Mouse (Mus musculus) liver, embryonic 15.5 days (tissue): ENCODE measurements around the gene Rgs7bp. TPM values are rescaled to one million over a fixed set of nuclear protein-coding genes. Genes with fewer than 3 reads are reported as not detected.
"Not testable (repeated sequence)": the region's sequence is repeated elsewhere in the genome, so short reads cannot be mapped to it uniquely, and the experiment has no call there.

Experiments used
- ATAC-seq: fragments of 200-750 bp; cut with Nextera tagmentation; 2 replicates; pipeline ENCODE4 v1.8.0; 2017; ENCODE audit warnings: moderate number of reproducible peaks, mild to moderate bottlenecking, moderate library complexity; ENCODE audit not compliant: insufficient read depth
- H3K27ac ChIP-seq: fragments of 300-500 bp; sonication (generic); replicated peaks from 2 replicates; pipeline ENCODE4 v1.5.1; 2015; ENCODE audit warnings: mild to moderate bottlenecking, inconsistent platforms
- H3K27me3 ChIP-seq: fragments of 300-500 bp; sonication (generic); 2 replicates; pipeline ENCODE4 v1.6.1; 2015; ENCODE audit warnings: mild to moderate bottlenecking, inconsistent platforms
- H3K36me3 ChIP-seq: fragments of 300-500 bp; sonication (generic); replicated peaks from 2 replicates; pipeline ENCODE4 v1.6.1; 2015; ENCODE audit warnings: moderate library complexity, mild to moderate bottlenecking, inconsistent platforms
- H3K4me1 ChIP-seq: fragments of 300-500 bp; sonication (generic); replicated peaks from 2 replicates; pipeline ENCODE4 v1.6.1; 2015; ENCODE audit warnings: inconsistent platforms
- H3K4me2 ChIP-seq: fragments of 300-500 bp; sonication (generic); 2 replicates; pipeline ENCODE4 v1.6.1; 2015; ENCODE audit warnings: moderate library complexity, mild to moderate bottlenecking, inconsistent platforms
- H3K4me3 ChIP-seq: fragments of 300-500 bp; sonication (generic); replicated peaks from 2 replicates; pipeline ENCODE4 v1.5.1; 2015; ENCODE audit warnings: mild to moderate bottlenecking, inconsistent platforms
- H3K9ac ChIP-seq: fragments of 300-500 bp; sonication (generic); 2 replicates; pipeline ENCODE4 v1.6.1; 2015; ENCODE audit warnings: moderate library complexity, mild to moderate bottlenecking, inconsistent platforms
- H3K9me3 ChIP-seq: fragments of 300-500 bp; sonication (generic); replicated peaks from 2 replicates; pipeline ENCODE4 v1.6.1; 2016; ENCODE audit warnings: inconsistent platforms
- WGBS: fragments of 180-500 bp; shearing (Covaris S2); methylation state at CpG from one replicate; pipeline ENCODE4 v1.1.7; 2015; ENCODE audit warnings: mixed read lengths; ENCODE audit not compliant: insufficient replicate concordance; 5-methylcytosine and 5-hydroxymethylcytosine counted together
- polyA plus RNA-seq: library from polyadenylated mRNA; unstranded; fragments of >200 nt; fragmentation: Nextera tagmentation; extraction: Ambion mirVana; gene quantifications from 2 replicates; pipeline ENCODE4 v1.2.1, GENCODE M21; 2015

The Rgs7bp gene
- polyA plus RNA-seq, 1 experiment from 2014 or later, result 0.31 TPM

DNA sequence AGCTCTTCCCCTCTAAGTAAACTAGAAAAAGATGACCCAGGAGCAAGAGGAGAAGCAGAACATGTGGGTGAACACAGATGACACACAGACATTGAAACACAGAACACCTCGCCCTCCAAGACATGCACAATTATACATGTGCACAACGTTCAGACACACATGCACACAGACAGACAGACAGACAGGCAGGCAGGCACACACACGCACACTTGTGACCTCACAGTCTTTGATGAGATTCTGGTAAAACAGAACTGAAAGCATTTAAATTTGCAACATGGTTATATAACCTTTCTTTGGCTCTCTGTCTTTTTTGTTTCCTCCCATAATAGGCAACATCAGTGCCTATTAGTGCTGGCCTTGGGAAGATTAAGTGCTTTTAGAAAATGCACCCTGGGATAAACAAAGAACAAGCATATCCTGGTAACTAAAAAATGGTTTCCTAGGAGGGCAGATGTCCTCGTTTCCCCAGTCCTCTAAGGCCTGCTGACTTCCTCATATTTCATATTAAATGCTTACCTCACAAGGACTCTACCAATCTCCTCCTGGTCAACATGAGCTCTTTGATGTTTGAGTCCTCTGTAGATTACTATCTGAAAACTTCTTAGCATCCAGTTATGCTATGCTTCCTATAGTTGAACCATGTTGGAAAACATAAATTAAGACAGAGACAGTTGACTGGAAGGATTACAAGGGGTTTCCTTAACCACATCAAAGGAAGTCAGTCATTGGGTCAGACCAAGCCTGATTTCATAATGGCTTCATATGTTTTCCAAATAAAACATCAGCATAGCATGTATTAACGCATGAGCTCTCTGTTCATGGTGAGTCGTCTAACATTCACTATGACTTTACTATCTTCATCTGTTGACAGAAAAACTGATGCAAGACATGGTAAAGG lies 122.8 kb downstream of the Rgs7bp start:
- Histone ChIP-seq H3K9ac (no peak overlapping the region), H3K9me3 (no peaks in the 10 kb centered on the region), H3K36me3 (no peaks in the 10 kb centered on the region), H3K4me2 (no peak overlapping the region), H3K4me1 (no peaks in the 10 kb centered on the region), H3K4me3 (no peak overlapping the region), H3K27me3 (no peaks in the 10 kb centered on the region), H3K27ac (no peak overlapping the region)
- no peak for ATAC-seq
- 49% methylated on average over 6 of the region's 6 CpGs for WGBS

DNA sequence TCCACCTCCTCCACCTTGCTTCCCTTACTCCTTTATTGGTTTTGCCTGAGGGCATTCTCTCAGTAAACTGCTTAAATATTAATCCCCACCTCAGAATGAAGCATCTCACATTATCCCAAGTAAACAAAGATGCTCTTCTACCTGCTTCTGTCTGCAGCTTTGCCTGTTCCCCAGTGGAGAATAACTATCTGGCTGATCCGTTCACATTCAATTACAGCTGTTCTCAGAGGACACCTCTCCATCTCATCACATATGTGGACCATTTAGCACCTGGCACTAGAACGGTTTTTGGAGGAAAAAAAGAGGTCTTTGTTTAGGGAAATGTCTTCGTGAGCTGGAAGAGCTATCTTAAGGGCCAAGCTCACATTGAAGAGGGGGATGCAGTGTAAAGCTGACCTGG lies 123.9 kb downstream of the Rgs7bp start:
- Histone ChIP-seq H3K9ac (no peak overlapping the region), H3K36me3 (no peaks in the 10 kb centered on the region), H3K9me3 (no peaks in the 10 kb centered on the region), H3K4me2 (no peak overlapping the region), H3K4me3 (no peak overlapping the region), H3K27ac (no peak overlapping the region), H3K4me1 (no peaks in the 10 kb centered on the region), H3K27me3 (no peaks in the 10 kb centered on the region)
- ATAC-seq, result no peak
- WGBS, result 61% methylated on average over 3 of the region's 3 CpGs

DNA sequence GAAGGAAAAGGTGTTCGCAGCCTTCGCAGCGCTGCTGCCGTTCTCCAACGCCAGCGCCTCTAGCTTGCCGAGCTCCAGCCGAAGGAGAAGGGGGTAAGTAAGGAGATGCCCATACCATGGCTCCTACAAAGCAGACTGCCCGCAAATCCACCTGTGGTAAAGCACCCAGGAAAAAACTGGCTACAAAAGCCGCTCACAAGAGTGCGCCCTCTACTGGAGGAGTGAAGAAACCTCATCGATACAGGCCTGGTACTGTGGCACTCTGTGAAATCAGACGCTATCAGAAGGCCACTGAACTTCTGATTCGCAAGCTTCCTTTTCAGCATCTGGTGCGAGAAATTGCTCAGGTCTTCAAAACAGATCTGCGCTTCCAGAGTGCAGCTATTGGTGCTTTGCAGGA lies 136.1 kb downstream of the Rgs7bp start:
- Histone ChIP-seq H3K9ac (no peak overlapping the region), H3K4me1 (no peaks in the 10 kb centered on the region), H3K4me3 (no peak overlapping the region), H3K9me3 (no peaks in the 10 kb centered on the region), H3K27me3 (no peaks in the 10 kb centered on the region), H3K4me2 (no peak overlapping the region), H3K27ac (no peak overlapping the region), H3K36me3 (no peaks in the 10 kb centered on the region)
- ATAC-seq, result no peak
- 65% methylated on average over 16 of the region's 16 CpGs for WGBS

DNA sequence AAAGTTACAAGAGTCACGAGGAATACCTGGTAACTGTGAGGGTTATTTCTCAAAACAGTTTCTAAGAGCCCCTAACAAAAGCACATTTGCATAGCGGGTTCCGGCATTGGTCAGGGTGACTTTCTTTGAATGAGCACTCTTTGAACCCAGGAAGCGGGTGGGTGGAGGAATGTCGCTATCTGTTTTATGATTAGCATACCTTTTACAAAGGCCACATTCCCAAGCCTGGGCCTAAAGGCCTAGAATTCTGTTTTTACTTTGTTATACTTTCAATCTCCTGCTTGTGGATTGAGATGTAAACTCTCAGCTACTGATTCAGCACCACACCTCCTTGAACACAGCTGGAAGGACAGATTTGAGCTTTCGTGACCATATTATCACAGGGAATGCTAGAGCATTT lies 138.0 kb downstream of the Rgs7bp start:
- H3K9me3 ChIP-seq, H3K36me3 ChIP-seq, H3K27ac ChIP-seq, H3K9ac ChIP-seq, H3K27me3 ChIP-seq, H3K4me3 ChIP-seq, H3K4me2 ChIP-seq, H3K4me1 ChIP-seq, ATAC-seq: not testable (repeated sequence)
- WGBS, result 80% methylated on average over 6 of the region's 6 CpGs

DNA sequence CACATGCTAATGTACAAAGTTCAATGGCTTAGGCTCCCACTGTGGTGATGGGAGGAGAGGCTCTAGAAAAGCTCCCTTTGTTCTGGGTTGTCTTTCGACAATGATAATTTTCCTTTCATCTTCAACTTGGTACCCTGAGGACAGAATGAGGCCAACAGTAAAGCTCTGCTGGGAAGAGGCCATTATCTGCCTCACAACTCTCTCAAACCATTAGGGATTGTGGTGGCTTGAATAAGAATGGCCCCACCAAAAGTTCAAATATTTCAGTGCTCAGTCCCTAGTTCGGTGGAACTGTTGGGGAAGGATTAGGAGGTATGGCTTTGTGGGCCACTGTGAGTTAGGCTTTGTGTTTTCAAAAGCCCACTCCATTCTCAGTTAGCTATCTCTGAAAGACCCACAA lies 138.6 kb downstream of the Rgs7bp start:
- no peaks in the 10 kb centered on the region for H3K4me1 ChIP-seq
- no peak overlapping the region for H3K4me3 ChIP-seq
- no peak overlapping the region for H3K9ac ChIP-seq
- no peak for ATAC-seq
- H3K27me3 ChIP-seq, result no peaks in the 10 kb centered on the region
- WGBS, result 64% methylated on average over 2 of the region's 2 CpGs
- no peak overlapping the region for H3K4me2 ChIP-seq
- H3K36me3 ChIP-seq, result no peaks in the 10 kb centered on the region
- no peak overlapping the region for H3K27ac ChIP-seq
- no peaks in the 10 kb centered on the region for H3K9me3 ChIP-seq

DNA sequence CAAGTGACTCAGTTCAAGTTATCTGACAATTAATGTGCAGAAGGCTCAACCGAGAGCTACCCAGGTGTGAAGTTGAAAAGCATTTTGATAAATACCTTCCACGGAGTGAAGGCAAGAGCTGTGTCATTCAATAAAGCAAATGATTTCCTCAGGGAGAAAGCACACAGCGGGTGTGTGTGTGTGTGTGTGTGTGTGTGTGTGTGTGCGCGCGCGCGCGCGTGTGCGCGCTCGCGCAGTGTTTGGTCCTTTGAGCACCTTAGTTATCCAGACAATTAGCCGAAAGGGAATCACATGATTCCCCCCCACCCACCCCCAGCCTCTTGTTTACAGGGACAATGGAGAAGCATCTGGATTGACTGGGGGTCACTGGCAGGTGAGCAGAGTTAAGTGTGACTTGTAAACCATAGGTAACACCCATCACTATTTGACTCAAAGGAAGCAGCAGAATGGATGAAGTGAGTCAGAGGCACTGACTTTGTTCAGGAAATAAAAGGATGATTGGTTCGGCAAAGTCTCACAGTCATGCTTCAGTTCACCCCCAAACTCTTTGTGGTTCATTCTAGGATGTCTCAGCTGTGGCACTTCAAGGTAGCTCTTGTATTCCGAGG lies 140.3 kb downstream of the Rgs7bp start:
- WGBS, result 87% methylated on average over 17 of the region's 17 CpGs
- H3K4me1 ChIP-seq, result no peaks in the 10 kb centered on the region
- H3K4me2 ChIP-seq, result no peak overlapping the region
- H3K9ac ChIP-seq, result no peak overlapping the region
- H3K27ac ChIP-seq, result no peak overlapping the region
- no peak overlapping the region for H3K4me3 ChIP-seq
- H3K36me3 ChIP-seq, result no peaks in the 10 kb centered on the region
- ATAC-seq, result no peak
- H3K9me3 ChIP-seq, result no peaks in the 10 kb centered on the region
- H3K27me3 ChIP-seq, result no peaks in the 10 kb centered on the region

DNA sequence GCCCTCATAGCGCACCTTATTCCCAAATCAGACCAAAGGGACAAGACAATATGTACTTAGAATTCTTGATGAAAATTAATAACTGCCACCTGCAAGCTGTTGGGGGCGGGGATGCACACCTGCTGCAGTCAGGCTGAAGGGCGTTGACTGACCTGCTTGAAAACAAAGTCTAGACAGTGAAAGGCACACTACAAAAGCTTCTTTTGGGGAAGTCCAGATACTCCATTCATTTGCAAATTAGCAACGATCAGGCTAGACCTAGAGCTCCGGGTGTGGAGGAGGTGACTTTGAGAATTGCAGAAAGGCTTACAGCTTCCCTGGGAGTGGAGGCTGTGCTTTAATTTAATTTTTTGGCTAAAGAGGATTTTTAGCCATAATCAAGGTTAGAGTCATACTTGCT lies 143.1 kb downstream of the Rgs7bp start:
- not testable (repeated sequence) for H3K27me3 ChIP-seq, H3K36me3 ChIP-seq, H3K9ac ChIP-seq, H3K27ac ChIP-seq, H3K4me2 ChIP-seq, ATAC-seq, H3K9me3 ChIP-seq, H3K4me1 ChIP-seq, H3K4me3 ChIP-seq
- WGBS, result 67% methylated on average over 5 of the region's 5 CpGs

DNA sequence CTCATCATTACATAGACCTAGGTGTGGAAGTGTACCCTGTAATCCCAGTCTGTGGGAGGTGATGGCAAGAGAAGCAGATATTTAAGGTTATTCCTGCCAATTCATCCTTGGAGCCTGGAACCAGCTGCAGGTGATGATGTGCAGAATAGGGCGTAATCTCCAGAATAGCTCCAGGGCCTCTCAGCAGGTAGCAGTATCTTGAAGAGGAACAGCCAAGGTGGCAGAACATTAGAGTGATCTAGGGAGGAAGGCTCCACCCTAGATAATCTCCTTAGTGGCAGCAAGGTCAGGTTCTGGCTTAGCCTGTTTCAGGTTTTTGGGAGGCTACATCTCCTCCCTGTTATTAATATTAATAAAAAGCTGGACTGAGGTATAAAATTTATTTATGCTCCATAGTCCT lies 143.7 kb downstream of the Rgs7bp start:
- H3K4me2 ChIP-seq, result not testable (repeated sequence)

DNA sequence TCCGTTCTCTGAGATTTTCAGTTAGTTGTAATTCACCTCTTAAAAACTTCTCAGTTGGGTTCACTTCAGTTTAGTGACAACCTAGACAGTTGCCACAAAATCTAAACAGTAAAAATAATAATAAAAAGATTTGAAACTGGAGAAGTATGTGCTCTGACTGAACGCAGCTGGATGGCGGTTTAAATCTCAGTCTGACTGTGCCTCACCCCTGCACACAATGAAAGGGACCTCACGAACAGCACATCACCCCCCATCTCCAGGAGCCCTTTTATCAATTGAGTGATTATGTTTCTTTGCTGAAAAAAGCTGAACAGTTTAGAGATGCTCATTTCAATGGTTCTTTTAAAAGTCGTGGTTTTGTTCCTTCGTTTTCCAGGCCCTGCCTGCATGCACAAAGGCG lies 146.0 kb downstream of the Rgs7bp start:
- 55% methylated on average over 7 of the region's 7 CpGs for WGBS
- no peaks in the 10 kb centered on the region for H3K4me1 ChIP-seq

More for the DNA sequence above, 143.7 kb downstream of the Rgs7bp start:
- not testable (repeated sequence) for ATAC-seq, H3K4me1 ChIP-seq, H3K27ac ChIP-seq, H3K4me3 ChIP-seq, H3K9ac ChIP-seq, H3K27me3 ChIP-seq, H3K36me3 ChIP-seq, H3K9me3 ChIP-seq
- 87% methylated on average over 1 of the region's 1 CpGs for WGBS

More for the DNA sequence above, 146.0 kb downstream of the Rgs7bp start:
- H3K9me3 ChIP-seq, result no peaks in the 10 kb centered on the region
- no peak overlapping the region for H3K27ac ChIP-seq
- no peak for ATAC-seq
- no peak overlapping the region for H3K4me3 ChIP-seq
- H3K9ac ChIP-seq, result no peak overlapping the region
- no peaks in the 10 kb centered on the region for H3K27me3 ChIP-seq
- no peak overlapping the region for H3K4me2 ChIP-seq
- H3K36me3 ChIP-seq, result no peaks in the 10 kb centered on the region
